Mouse (Mus musculus) liver, adult 2 months (tissue): ENCODE measurements at regions not wholly inside any gene's neighbourhood (a gene's known extent, or its start where the extent isn't known, plus 50 kb on each side); places are given as distances from the start of the nearest gene placed in this dataset.
A peak's percentile ranks its signal among the peaks of the same experiment; 100 is the strongest.

Source experiments
- DNase-seq: peaks from one replicate; pipeline ENCODE4 v3.0.0-alpha.2; 2011; ENCODE audit warnings: low read depth, low spot score; ENCODE audit errors: extremely low read depth
- H3K27ac ChIP-seq: fragments of 200-500 bp; replicated peaks from 2 replicates; pipeline ENCODE4 v1.5.1; 2012; ENCODE audit warnings: low read depth, mild to moderate bottlenecking, control low read depth, inconsistent platforms, low read length; ENCODE audit not compliant: insufficient read depth
- H3K27me3 ChIP-seq: fragments of 200-500 bp; 2 replicates; pipeline ENCODE4 v1.6.1; 2012; ENCODE audit warnings: mild to moderate bottlenecking, moderate library complexity, low read length, inconsistent platforms; ENCODE audit not compliant: control insufficient read depth, insufficient read depth
- H3K36me3 ChIP-seq: fragments of 200-500 bp; 2 replicates; pipeline ENCODE4 v1.6.1; 2012; ENCODE audit warnings: low read length, inconsistent platforms; ENCODE audit not compliant: control insufficient read depth, insufficient read depth
- H3K4me1 ChIP-seq: fragments of 200-500 bp; 2 replicates; pipeline ENCODE4 v1.6.1; 2011; ENCODE audit warnings: low read length; ENCODE audit not compliant: control insufficient read depth, insufficient read depth
- H3K4me3 ChIP-seq: fragments of 200-500 bp; 2 replicates; pipeline ENCODE4 v1.5.1; 2011; ENCODE audit warnings: low read depth, mild to moderate bottlenecking, control low read depth, low read length, moderate library complexity; ENCODE audit not compliant: insufficient read depth
- H3K79me2 ChIP-seq: fragments of 200-500 bp; 2 replicates; pipeline ENCODE4 v1.6.1; 2012; ENCODE audit warnings: inconsistent platforms, mild to moderate bottlenecking, low read length, moderate library complexity; ENCODE audit not compliant: control insufficient read depth, insufficient read depth
- H3K9ac ChIP-seq: fragments of 200-500 bp; 2 replicates; pipeline ENCODE4 v1.6.1; 2012; ENCODE audit warnings: low read depth, mild to moderate bottlenecking, control low read depth, inconsistent platforms, low read length
- CTCF ChIP-seq: fragments of 200-500 bp; IDR thresholded peaks from 2 replicates; pipeline ENCODE4 v1.5.1; 2011; ENCODE audit warnings: low read depth, low read length, control low read depth
- POLR2A ChIP-seq: fragments of 200-500 bp; IDR thresholded peaks from 2 replicates; pipeline ENCODE4 v1.6.1; 2011; ENCODE audit warnings: low read length, control low read depth; ENCODE audit not compliant: insufficient read depth; ENCODE audit errors: extremely low read depth
- WGBS: fragments of 180-500 bp; shearing (Covaris S2); methylation state at CpG from one replicate; pipeline ENCODE4 v1.1.7; 2018; 5-methylcytosine and 5-hydroxymethylcytosine counted together

GRCm38 (mm10) chr15:25295753-25296152, 117.8 kb downstream of the Basp1 start:
- Histone ChIP-seq H3K27ac (no peak overlapping the region), H3K4me3 (no peak overlapping the region), H3K27me3 (no peaks in the 10 kb centered on the region), H3K79me2 (no peaks in the 10 kb centered on the region), H3K36me3 (no peaks in the 10 kb centered on the region), H3K4me1 (no peaks in the 10 kb centered on the region), H3K9ac (no peak overlapping the region)
- TF ChIP-seq CTCF, result no peak
- TF ChIP-seq POLR2A, result no peak
- no peak for DNase-seq
- 95% methylated on average over 6 of the region's 6 CpGs for WGBS

DNA sequence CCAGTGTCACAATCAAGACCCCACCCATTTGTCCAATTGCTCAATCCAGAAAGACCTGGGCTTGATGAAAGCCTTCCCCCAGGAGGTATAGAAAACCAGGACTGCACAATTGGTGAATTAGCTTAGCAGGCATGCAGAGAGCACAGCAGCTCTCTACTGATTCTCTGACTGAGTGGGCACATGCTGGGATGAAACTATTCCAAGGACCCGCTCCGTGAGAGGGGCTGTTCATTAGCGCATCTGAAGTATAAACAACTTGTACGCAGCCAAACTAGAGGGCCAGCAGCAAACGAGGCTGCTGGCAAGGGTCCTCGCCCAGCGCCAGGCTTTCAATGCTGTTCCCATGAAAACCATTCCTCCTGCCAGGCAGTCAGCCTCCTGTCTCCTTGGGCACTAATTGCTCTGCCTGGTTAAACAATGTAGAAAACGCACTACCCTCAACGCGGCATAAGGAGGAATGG, 122.3 kb downstream of the Basp1 start:
- Histone ChIP-seq H3K27ac (no peak overlapping the region), H3K79me2 (no peaks in the 10 kb centered on the region), H3K4me1 (no peaks in the 10 kb centered on the region), H3K27me3 (no peaks in the 10 kb centered on the region), H3K36me3 (no peaks in the 10 kb centered on the region), H3K9ac (no peak overlapping the region), H3K4me3 (no peak overlapping the region)
- WGBS, result 73% methylated on average over 10 of the region's 10 CpGs
- TF ChIP-seq CTCF (no peak), POLR2A (no peak)
- no peak for DNase-seq

GRCm38 (mm10) chr15:25287850-25288249, 125.7 kb downstream of the Basp1 start:
- WGBS, result 44% methylated on average over 3 of the region's 3 CpGs
- Histone ChIP-seq H3K4me1 (no peaks in the 10 kb centered on the region), H3K27me3 (no peaks in the 10 kb centered on the region), H3K36me3 (no peaks in the 10 kb centered on the region), H3K4me3 (no peak overlapping the region), H3K79me2 (no peaks in the 10 kb centered on the region), H3K9ac (no peak overlapping the region), H3K27ac (no peak overlapping the region)
- TF ChIP-seq CTCF (no peak), POLR2A (no peak)
- DNase-seq, result peak; percentile 50

- TF ChIP-seq CTCF, result no peak
- TF ChIP-seq POLR2A, result no peak
- no peaks in the 10 kb centered on the region for H3K79me2 ChIP-seq
- H3K36me3 ChIP-seq, result no peaks in the 10 kb centered on the region
- no peak overlapping the region for H3K27ac ChIP-seq
- no peaks in the 10 kb centered on the region for H3K4me1 ChIP-seq
- no peak overlapping the region for H3K9ac ChIP-seq
- 82% methylated on average over 17 of the region's 17 CpGs for WGBS
- no peak overlapping the region for H3K4me3 ChIP-seq
- no peak for DNase-seq
- H3K27me3 ChIP-seq, result no peaks in the 10 kb centered on the region
These were observed 129.0 kb downstream of the Basp1 start for GRCm38 (mm10) chr15:25284354-25285199.

DNA sequence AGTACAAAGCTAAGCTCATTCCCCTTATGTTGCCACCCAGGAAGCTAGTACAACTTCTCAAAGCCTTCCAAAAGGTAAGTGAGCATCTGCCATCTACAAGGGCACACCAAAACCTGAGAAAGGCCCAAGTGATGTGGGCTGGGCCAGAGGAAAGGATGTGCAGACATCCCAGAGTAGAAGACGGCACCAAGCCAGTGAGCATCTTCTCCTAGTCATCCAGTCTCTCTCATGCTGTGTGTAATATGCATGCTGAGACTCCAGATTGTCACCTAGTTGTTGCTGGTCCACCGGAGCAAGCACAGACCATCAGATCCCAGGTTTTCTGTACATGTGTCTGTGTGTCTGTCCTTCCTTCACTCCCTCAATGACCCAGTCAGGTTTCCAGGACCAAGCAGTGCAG, 129.9 kb downstream of the Basp1 start:
- Histone ChIP-seq H3K27ac (no peak overlapping the region), H3K36me3 (no peaks in the 10 kb centered on the region), H3K4me3 (no peak overlapping the region), H3K4me1 (no peaks in the 10 kb centered on the region), H3K9ac (no peak overlapping the region), H3K27me3 (no peaks in the 10 kb centered on the region), H3K79me2 (no peaks in the 10 kb centered on the region)
- TF ChIP-seq CTCF (no peak), POLR2A (no peak)
- WGBS, result 86% methylated on average over 2 of the region's 2 CpGs
- no peak for DNase-seq

DNA sequence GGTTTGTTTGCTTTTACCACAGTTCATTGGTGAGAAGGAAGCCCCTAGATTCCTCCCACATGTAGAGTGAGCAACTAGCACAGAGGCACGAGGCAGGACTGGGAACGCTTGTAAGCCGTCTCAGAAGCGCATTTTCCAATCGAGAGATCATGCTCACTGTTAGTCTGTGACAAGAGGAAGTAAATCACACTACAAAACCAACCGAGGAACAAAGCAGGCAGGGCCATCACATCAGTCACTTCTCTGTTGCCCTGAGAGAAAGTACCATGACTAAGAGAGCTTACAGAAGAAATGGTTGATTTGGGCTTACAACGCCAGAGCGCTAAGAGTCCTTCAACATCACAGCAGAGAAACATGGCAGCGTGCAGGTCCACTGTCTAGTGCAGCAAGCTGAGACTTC, 131.2 kb downstream of the Basp1 start:
- H3K27ac ChIP-seq, result no peak overlapping the region

More for the DNA sequence above, 131.2 kb downstream of the Basp1 start:
- Histone ChIP-seq H3K4me3 (no peak overlapping the region), H3K79me2 (no peaks in the 10 kb centered on the region), H3K27me3 (no peaks in the 10 kb centered on the region), H3K4me1 (no peaks in the 10 kb centered on the region), H3K9ac (no peak overlapping the region), H3K36me3 (no peaks in the 10 kb centered on the region)
- TF ChIP-seq POLR2A (no peak), CTCF (no peak)
- 83% methylated on average over 9 of the region's 9 CpGs for WGBS
- DNase-seq, result no peak
